Mouse (Mus musculus) heart, postnatal 36 days (tissue): ENCODE measurements around the gene Gtse1. TPM values are rescaled to one million over a fixed set of nuclear protein-coding genes. Genes with fewer than 3 reads are reported as not detected.

ENCODE experiments used
- DNase-seq, 2 experiments: peaks; one replicate each; pipeline ENCODE4 v3.0.0; 2021 to 2022
- intact Hi-C: fragments of 180-260 bp; cut with DNase I; formaldehyde crosslinking; loops from one replicate; pipeline ENCODE4 v1.15.1; 2025
- total RNA-seq, 2 experiments: library from RNA; stranded (reverse); gene quantifications; 2 replicates each; pipeline ENCODE4 v1.2.3; 2021

Gtse1 gene
- total RNA-seq, result under 1 TPM; 0.17 to 0.46 TPM

- DNase-seq, result peak; percentile 91 to 93
- intact Hi-C loops, result loop anchor here (2.0 kb wide), 1 partner anchor 49 kb away; the partner anchor contains the start of gene Cdpf1
Measured at GRCm38 (mm10) chr15:85859490-85860031, at the start of gene Gtse1. Gene Gtse1 (plus strand): TSS chr15:85859745.

- peak in 1 of 2 experiments; percentile 27 for DNase-seq
- intact Hi-C loops, result loop anchor here (2.0 kb wide), 1 partner anchor 48 kb away; the partner anchor contains the start of gene Gtse1
Measured at GRCm38 (mm10) chr15:85810462-85810805, 49.1 kb upstream of the Gtse1 start.

GRCm38 (mm10) chr15:85810806-85811521, 48.6 kb upstream of the Gtse1 start:
- DNase-seq, result peak; percentile 64 to 85
- intact Hi-C loops, result loop anchor here (1.0 to 2.0 kb wide), 2 partner anchors 48 to 76 kb away; partner anchors contain the start of gene Gtse1

- peak; percentile 100 for DNase-seq
- intact Hi-C loops, result loop anchor here (1.0 to 2.0 kb wide), 3 partner anchors 47 to 211 kb away; partner anchors contain the start of gene Gtse1
Measured at GRCm38 (mm10) chr15:85811535-85812277, 47.8 kb upstream of the Gtse1 start, which contains the start of gene Cdpf1. Gene Cdpf1 (minus strand): TSS chr15:85811697.

- no peak for DNase-seq
- intact Hi-C loops, result loop anchor here (2.0 kb wide), 1 partner anchor 213 kb away; no protein-coding TSS in a partner anchor
Measured at GRCm38 (mm10) chr15:85813428-85813827, 46.1 kb upstream of the Gtse1 start.

GRCm38 (mm10) chr15:85821203-85822010, 38.1 kb upstream of the Gtse1 start, which contains the start of gene Pkdrej:
Gene Pkdrej (minus strand): TSS chr15:85821734.
- DNase-seq, result peak; percentile 54 to 65
- intact Hi-C loops, result no loop called here

GRCm38 (mm10) chr15:85822011-85822359, 37.6 kb upstream of the Gtse1 start:
- DNase-seq, result no peak
- intact Hi-C loops, result no loop called here

GRCm38 (mm10) chr15:85826676-85827075, 32.9 kb upstream of the Gtse1 start:
- intact Hi-C loops, result no loop called here
- DNase-seq, result no peak

- no peak for DNase-seq
- intact Hi-C loops, result no loop called here
Measured at GRCm38 (mm10) chr15:85828071-85828470, 31.5 kb upstream of the Gtse1 start.

GRCm38 (mm10) chr15:85829470-85829869, 30.1 kb upstream of the Gtse1 start:
- intact Hi-C loops, result no loop called here
- no peak for DNase-seq

GRCm38 (mm10) chr15:85831954-85832590, 27.5 kb upstream of the Gtse1 start, which contains the start of gene Ttc38:
Gene Ttc38 (plus strand): TSS chr15:85832306.
- intact Hi-C loops, result no loop called here
- DNase-seq, result peak; percentile 82 to 85

- DNase-seq, result no peak
- intact Hi-C loops, result no loop called here
Measured at GRCm38 (mm10) chr15:85832599-85832998, 26.9 kb upstream of the Gtse1 start.

- intact Hi-C loops, result no loop called here
- no peak for DNase-seq
Measured at GRCm38 (mm10) chr15:85835335-85835734, 24.2 kb upstream of the Gtse1 start.

GRCm38 (mm10) chr15:85836887-85837286, 22.7 kb upstream of the Gtse1 start:
- DNase-seq, result no peak
- intact Hi-C loops, result no loop called here

GRCm38 (mm10) chr15:85840983-85841382, 18.6 kb upstream of the Gtse1 start:
- peak; percentile 25 to 28 for DNase-seq
- intact Hi-C loops, result loop anchor here (1.0 kb wide), 1 partner anchor 125 kb away; no protein-coding TSS in a partner anchor

GRCm38 (mm10) chr15:85841796-85842360, 17.7 kb upstream of the Gtse1 start:
- no peak for DNase-seq
- intact Hi-C loops, result loop anchor here (1.0 kb wide), 1 partner anchor 126 kb away; no protein-coding TSS in a partner anchor

GRCm38 (mm10) chr15:85845071-85845470, 14.5 kb upstream of the Gtse1 start:
- no peak for DNase-seq
- intact Hi-C loops, result no loop called here

GRCm38 (mm10) chr15:85851656-85852392, 7.7 kb upstream of the Gtse1 start:
- intact Hi-C loops, result no loop called here
- no peak for DNase-seq
